Mouse (Mus musculus): ENCODE results near the gene Ang4. TPM values are rescaled to one million over a fixed set of nuclear protein-coding genes. Genes with fewer than 3 reads are reported as not detected.

Ang4 gene
- polyA plus RNA-seq, 1 experiment from 2014 or later, result not detected

- Histone ChIP-seq H3K9ac (replicated peaks; ENCODE audit: low read depth) (no peak overlapping the region), H3K4me2 (replicated peaks; ENCODE audit: low read depth, low read length) (no peak overlapping the region), H3K27me3 (replicated peaks; ENCODE audit: insufficient read depth, low read length) (peaks cover 20% of the 10 kb centered on the region; the same call in 1 of the 2 replicates), H3K27ac (ENCODE audit: low read length) (no peak overlapping the region), H3K4me1 (ENCODE audit: insufficient read depth, low read depth, low read length) (no peaks in the 10 kb centered on the region), H3K9me3 (ENCODE audit: low read length) (no peaks in the 10 kb centered on the region), H3K4me3 (ENCODE audit: low read depth, low read length) (no peak overlapping the region), H3K36me3 (ENCODE audit: insufficient read depth, low read length) (no peaks in the 10 kb centered on the region)
- TF ChIP-seq EP300 (IDR thresholded peaks at IDR 0.05), result no peak
- TF ChIP-seq CTCF (IDR thresholded peaks at IDR 0.05), result no peak
- 3% methylated on average over 29 of the region's 29 CpGs for WGBS
- no peak for ATAC-seq
- no peak for DNase-seq (ENCODE audit: low spot score)
Observed at GRCm38 (mm10) chr14:51738411-51739149, 34.8 kb downstream of the Ang4 start.

GRCm38 (mm10) chr14:51737967-51738366 is 35.4 kb downstream of the Ang4 start:
- TF ChIP-seq EP300 (IDR thresholded peaks at IDR 0.05) (no peak), CTCF (IDR thresholded peaks at IDR 0.05) (no peak)
- H3K9ac ChIP-seq (replicated peaks; ENCODE audit: low read depth), result no peak overlapping the region
- no peaks in the 10 kb centered on the region for H3K36me3 ChIP-seq (ENCODE audit: insufficient read depth, low read length)
- H3K27ac ChIP-seq (ENCODE audit: low read length), result no peak overlapping the region
- no peak for DNase-seq (ENCODE audit: low spot score)
- WGBS, result 21% methylated on average over 12 of the region's 12 CpGs
- H3K4me2 ChIP-seq (replicated peaks; ENCODE audit: low read depth, low read length), result no peak overlapping the region
- no peak overlapping the region for H3K4me3 ChIP-seq (ENCODE audit: low read depth, low read length)
- no peaks in the 10 kb centered on the region for H3K4me1 ChIP-seq (ENCODE audit: insufficient read depth, low read depth, low read length)
- no peaks in the 10 kb centered on the region for H3K9me3 ChIP-seq (ENCODE audit: low read length)
- H3K27me3 ChIP-seq (replicated peaks; ENCODE audit: insufficient read depth, low read length), result peaks cover 20% of the 10 kb centered on the region; the same call in 1 of the 2 replicates
- ATAC-seq, result no peak

- Histone ChIP-seq H3K4me2 (replicated peaks; ENCODE audit: low read depth, low read length) (no peak within 1 kb of the TSS), H3K9ac (replicated peaks; ENCODE audit: low read depth) (no peak within 1 kb of the TSS), H3K27me3 (replicated peaks; ENCODE audit: insufficient read depth, low read length) (no peaks in the 10 kb centered on the region), H3K36me3 (ENCODE audit: insufficient read depth, low read length) (no peaks in the 10 kb centered on the region), H3K4me3 (ENCODE audit: low read depth, low read length) (no peak within 1 kb of the TSS), H3K9me3 (ENCODE audit: low read length) (no peaks in the 10 kb centered on the region), H3K4me1 (ENCODE audit: insufficient read depth, low read depth, low read length) (no peaks in the 10 kb centered on the region), H3K27ac (ENCODE audit: low read length) (no peak within 1 kb of the TSS)
- ATAC-seq, result no peak
- no peak for TF ChIP-seq EP300 (IDR thresholded peaks at IDR 0.05)
- TF ChIP-seq CTCF (IDR thresholded peaks at IDR 0.05), result no peak
- no peak for DNase-seq (ENCODE audit: low spot score)
- WGBS, result 42% methylated on average over 1 of the region's 1 CpGs
Observed at GRCm38 (mm10) chr14:51717083-51717482, 56.3 kb downstream of the Ang4 start, which contains the start of gene Gm5800. TSS of gene Gm5800 (minus strand) at chr14:51717183.

Other genes starting within 250 kb of the Ang4 start
- gene Gm5622, start 220.8 kb downstream of the Ang4 start, polyA plus RNA-seq (2015; fragmentation: Nextera tagmentation; extraction: Ambion mirVana), result not detected in 2 replicates
- gene Gm17175, start 199.5 kb downstream of the Ang4 start, polyA plus RNA-seq (2015; fragmentation: Nextera tagmentation; extraction: Ambion mirVana), result not detected in 2 replicates
- gene Gm17174, start 181.5 kb downstream of the Ang4 start, polyA plus RNA-seq (2015; fragmentation: Nextera tagmentation; extraction: Ambion mirVana), result not detected in 2 replicates
- gene Gm17078, start 162.3 kb downstream of the Ang4 start, polyA plus RNA-seq (2015; fragmentation: Nextera tagmentation; extraction: Ambion mirVana), result not detected in 2 replicates
- gene Gm4181, start 137.9 kb downstream of the Ang4 start, polyA plus RNA-seq (2015; fragmentation: Nextera tagmentation; extraction: Ambion mirVana), result not detected in 2 replicates
- gene Gm17079, start 78.1 kb downstream of the Ang4 start, polyA plus RNA-seq (2015; fragmentation: Nextera tagmentation; extraction: Ambion mirVana), result not detected in 2 replicates
- not detected in 2 replicates for gene Gm5800, start 56.4 kb downstream of the Ang4 start, polyA plus RNA-seq (2015; fragmentation: Nextera tagmentation; extraction: Ambion mirVana)
- gene AY358078, start 26.5 kb upstream of the Ang4 start, polyA plus RNA-seq (2015; fragmentation: Nextera tagmentation; extraction: Ambion mirVana), result not detected in 2 replicates
- gene Ear6, start 80.1 kb upstream of the Ang4 start, polyA plus RNA-seq (2015; fragmentation: Nextera tagmentation; extraction: Ambion mirVana), result 0.80 and 1.6 TPM in 2 replicates
- 25.3 and 33.9 TPM in 2 replicates for gene Mettl17, start 111.3 kb upstream of the Ang4 start, polyA plus RNA-seq (2015; fragmentation: Nextera tagmentation; extraction: Ambion mirVana)
- 3.7 and 3.8 TPM in 2 replicates for gene Slc39a2, start 119.3 kb upstream of the Ang4 start, polyA plus RNA-seq (2015; fragmentation: Nextera tagmentation; extraction: Ambion mirVana)
- 94.9 and 103 TPM in 2 replicates for gene Ndrg2, start 140.6 kb upstream of the Ang4 start, polyA plus RNA-seq (2015; fragmentation: Nextera tagmentation; extraction: Ambion mirVana)
- not detected in 2 replicates for gene Tppp2, start 144.8 kb upstream of the Ang4 start, polyA plus RNA-seq (2015; fragmentation: Nextera tagmentation; extraction: Ambion mirVana)
- gene Rnase13, start 149.2 kb upstream of the Ang4 start, polyA plus RNA-seq (2015; fragmentation: Nextera tagmentation; extraction: Ambion mirVana), result not detected in 2 replicates
- gene Arhgef40, start 211.1 kb upstream of the Ang4 start, polyA plus RNA-seq (2015; fragmentation: Nextera tagmentation; extraction: Ambion mirVana), result 46.3 and 56.6 TPM in 2 replicates
- gene Tmem253, start 242.1 kb upstream of the Ang4 start, polyA plus RNA-seq (2015; fragmentation: Nextera tagmentation; extraction: Ambion mirVana), result 0.66 and 0.96 TPM in 2 replicates
- 23.0 and 24.1 TPM in 2 replicates for gene Zfp219, start 247.1 kb upstream of the Ang4 start, polyA plus RNA-seq (2015; fragmentation: Nextera tagmentation; extraction: Ambion mirVana)

Measured in lung, postnatal 0 days (tissue).